Mouse (Mus musculus) myocyte (in vitro differentiated cells): ENCODE results near the gene Gm43518. TPM values are rescaled to one million over a fixed set of nuclear protein-coding genes. Genes with fewer than 3 reads are reported as not detected.

Experiments
- H3K27me3 ChIP-seq: one replicate; pipeline ENCODE4 v1.6.1; 2011; ENCODE audit not compliant: control insufficient read depth, insufficient read depth, insufficient read length
- H3K36me3 ChIP-seq: one replicate; pipeline ENCODE4 v1.6.1; 2011; ENCODE audit not compliant: control insufficient read depth, insufficient read depth
- H3K4me2 ChIP-seq: one replicate; pipeline ENCODE4 v1.6.1; 2011; ENCODE audit warnings: low read depth, control low read depth
- H3K4me3 ChIP-seq: one replicate; pipeline ENCODE4 v1.5.1; 2011; ENCODE audit warnings: mild to moderate bottlenecking, control low read depth, moderate library complexity
- H3K79me2 ChIP-seq: one replicate; pipeline ENCODE4 v1.6.1; 2011; ENCODE audit not compliant: control insufficient read depth, insufficient read depth
- H3ac ChIP-seq: one replicate; pipeline ENCODE4 v1.6.1; 2011; ENCODE audit not compliant: control insufficient read depth, insufficient read length
- CEBPB ChIP-seq: IDR thresholded peaks from 2 replicates; pipeline ENCODE4 v1.6.1; 2011; ENCODE audit warnings: mild to moderate bottlenecking, moderate library complexity; ENCODE audit not compliant: poor library complexity, insufficient read depth, severe bottlenecking
- E2F4 ChIP-seq: IDR thresholded peaks from one replicate; pipeline ENCODE4 v1.6.1; 2011; ENCODE audit warnings: mild to moderate bottlenecking, control low read depth, moderate library complexity; ENCODE audit not compliant: insufficient read depth
- MAX ChIP-seq: IDR thresholded peaks from one replicate; pipeline ENCODE4 v1.6.1; 2011; ENCODE audit warnings: low read depth, mild to moderate bottlenecking, control low read depth
- MYOD1 ChIP-seq, 3 experiments: IDR thresholded peaks; one replicate each; pipeline ENCODE4 v1.6.1; 2011; ENCODE audit warnings: control low read depth in 2 of 3, low read depth in 2 of 3, mild to moderate bottlenecking in 2 of 3, moderate library complexity in 1 of 3; ENCODE audit not compliant: insufficient read length in 2 of 3, control insufficient read depth in 1 of 3
- MYOG ChIP-seq, 3 experiments: IDR thresholded peaks; one replicate each; pipeline ENCODE4 v1.6.1; 2011; ENCODE audit warnings: control low read depth in 2 of 3, low read depth in 2 of 3, mild to moderate bottlenecking in 2 of 3; ENCODE audit not compliant: insufficient read length in 2 of 3, control insufficient read depth in 1 of 3, insufficient read depth in 1 of 3
- POLR2A ChIP-seq: IDR thresholded peaks from one replicate; pipeline ENCODE4 v1.6.1; 2011; ENCODE audit warnings: low read depth, mild to moderate bottlenecking, control low read depth, moderate library complexity; ENCODE audit not compliant: insufficient read length
- POLR2AphosphoS2 ChIP-seq: IDR thresholded peaks from one replicate; pipeline ENCODE4 v1.6.1; 2011; ENCODE audit warnings: low read depth, control low read depth; ENCODE audit not compliant: insufficient read length
- REST ChIP-seq: IDR thresholded peaks from one replicate; pipeline ENCODE4 v1.6.1; 2011; ENCODE audit warnings: mild to moderate bottlenecking, control low read depth, moderate library complexity; ENCODE audit not compliant: insufficient read depth, insufficient read length
- SRF ChIP-seq: IDR thresholded peaks from one replicate; pipeline ENCODE4 v1.6.1; 2011; ENCODE audit warnings: low read depth; ENCODE audit not compliant: control insufficient read depth, insufficient read length
- TCF12 ChIP-seq: IDR thresholded peaks from one replicate; pipeline ENCODE4 v1.6.1; 2011; ENCODE audit warnings: mild to moderate bottlenecking, control low read depth; ENCODE audit not compliant: poor library complexity, insufficient read depth, severe bottlenecking
- TCF3 ChIP-seq: IDR thresholded peaks from one replicate; pipeline ENCODE4 v1.6.1; 2011; ENCODE audit warnings: low read depth, control low read depth; ENCODE audit not compliant: insufficient read length
- USF1 ChIP-seq: IDR thresholded peaks from one replicate; pipeline ENCODE4 v1.6.1; 2011; ENCODE audit warnings: low read depth, mild to moderate bottlenecking, control low read depth, moderate library complexity
- polyA plus RNA-seq: library from polyadenylated mRNA; unstranded; fragments of >200 nt; fragmentation: generic; extraction: Trizol; gene quantifications from one replicate; pipeline ENCODE4 v1.2.1, GENCODE M21; 2012; ENCODE audit warnings: missing spikeins

The Gm43518 gene
- polyA plus RNA-seq, 1 experiment, result not detected

GRCm38 (mm10) chr5:123896395-123896794 lies 30.8 kb upstream of the Gm43518 start:
- H3K36me3 ChIP-seq, result no peaks in the 10 kb centered on the region
- no peak overlapping the region for H3ac ChIP-seq
- H3K79me2 ChIP-seq, result no peaks in the 10 kb centered on the region
- H3K4me2 ChIP-seq, result no peak overlapping the region
- H3K27me3 ChIP-seq, result no peaks in the 10 kb centered on the region
- TF ChIP-seq CEBPB (no peak), POLR2AphosphoS2 (no peak), MAX (no peak), POLR2A (no peak), MYOG (IDR thresholded peaks at IDR 0.05; ENCODE audit: control insufficient read depth in 1 of 3, insufficient read depth in 1 of 3, insufficient read length in 2 of 3, low read depth in 2 of 3) (no peak), SRF (no peak), USF1 (no peak), MYOD1 (IDR thresholded peaks at IDR 0.05; ENCODE audit: control insufficient read depth in 1 of 3, insufficient read length in 2 of 3, low read depth in 2 of 3) (no peak), REST (no peak), TCF12 (no peak), E2F4 (no peak), TCF3 (no peak)
- H3K4me3 ChIP-seq, result no peak overlapping the region

DNA sequence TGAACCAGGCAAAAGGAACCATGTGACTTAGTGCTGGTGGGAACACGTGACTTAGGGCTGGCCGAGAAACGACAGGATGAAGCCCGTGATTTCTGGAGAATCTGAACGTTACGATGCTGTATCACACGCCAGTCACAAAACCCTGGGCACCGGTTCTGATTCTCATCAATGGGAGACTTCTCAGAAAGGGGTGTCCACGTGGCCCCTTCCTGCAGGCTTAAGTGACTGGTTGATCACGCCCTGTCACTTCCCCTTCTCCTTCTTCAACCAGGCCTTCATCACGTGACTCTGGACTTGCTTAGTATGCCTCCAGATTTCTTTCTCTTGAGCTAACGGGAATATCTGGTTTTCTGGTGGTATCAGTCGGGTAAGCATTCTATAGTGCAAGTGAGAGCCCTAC lies 29.9 kb upstream of the Gm43518 start:
- TF ChIP-seq USF1 (no peak), POLR2AphosphoS2 (no peak), TCF12 (no peak), MYOG (IDR thresholded peaks at IDR 0.05; ENCODE audit: control insufficient read depth in 1 of 3, insufficient read depth in 1 of 3, insufficient read length in 2 of 3, low read depth in 2 of 3) (no peak), TCF3 (no peak)
- Histone ChIP-seq H3ac (no peak overlapping the region), H3K4me2 (no peak overlapping the region), H3K4me3 (no peak overlapping the region), H3K79me2 (no peaks in the 10 kb centered on the region), H3K27me3 (no peaks in the 10 kb centered on the region), H3K36me3 (no peaks in the 10 kb centered on the region)

GRCm38 (mm10) chr5:123904059-123904672 lies 23.1 kb upstream of the Gm43518 start:
- no peaks in the 10 kb centered on the region for H3K27me3 ChIP-seq
- peaks cover 21% of the 10 kb centered on the region for H3K79me2 ChIP-seq
- H3K4me3 ChIP-seq, result no peak overlapping the region
- TF ChIP-seq TCF12, result no peak
- no peak for TF ChIP-seq USF1
- no peak for TF ChIP-seq SRF
- no peak for TF ChIP-seq REST
- no peak for TF ChIP-seq E2F4
- TF ChIP-seq POLR2A, result no peak
- H3K4me2 ChIP-seq, result no peak overlapping the region
- H3ac ChIP-seq, result no peak overlapping the region
- H3K36me3 ChIP-seq, result peaks cover 2% of the 10 kb centered on the region

DNA sequence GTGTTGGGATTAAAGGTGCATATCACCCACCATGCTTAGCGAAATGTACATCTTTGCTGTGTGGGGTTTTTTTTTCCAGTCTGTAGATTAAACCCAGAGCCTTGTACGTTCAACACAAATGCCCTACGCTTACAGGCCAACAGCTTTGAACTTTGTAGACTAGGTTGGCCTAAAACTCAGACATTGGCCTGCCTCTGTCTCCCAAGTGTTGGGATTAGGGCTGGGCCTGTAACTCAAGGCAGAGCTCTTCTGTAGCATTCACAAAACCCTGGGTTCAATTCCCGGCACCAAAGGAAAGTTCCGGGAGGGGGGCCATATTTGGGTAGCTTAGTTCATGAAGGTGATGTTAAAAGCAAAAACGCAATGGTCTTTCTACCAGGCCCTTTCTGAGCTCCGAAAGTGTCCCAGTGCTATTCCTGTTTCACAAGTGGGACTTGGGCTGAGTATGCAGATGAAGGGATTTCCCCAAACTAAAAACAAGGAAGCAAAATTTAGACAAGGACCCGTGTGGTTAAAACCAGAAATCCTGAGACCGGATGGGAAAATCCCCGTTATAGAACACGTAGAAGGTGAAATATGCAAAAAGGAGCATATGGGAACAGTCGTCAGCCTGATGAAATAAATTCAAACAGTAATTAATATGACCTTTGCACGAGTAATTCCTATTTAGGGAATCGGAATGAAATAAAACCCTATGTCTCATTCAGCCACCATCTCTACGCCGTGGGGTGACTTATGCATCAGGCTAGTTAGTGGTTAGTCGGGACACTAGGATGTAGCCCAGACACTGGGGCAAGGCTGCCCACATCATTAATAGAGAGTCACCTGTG lies 20.9 kb upstream of the Gm43518 start:
- TF ChIP-seq SRF, result no peak
- no peak for TF ChIP-seq POLR2AphosphoS2
- no peak for TF ChIP-seq REST
- peaks cover 19% of the 10 kb centered on the region for H3K36me3 ChIP-seq

GRCm38 (mm10) chr5:123906976-123907630 lies 20.1 kb upstream of the Gm43518 start, which contains the start of gene Denr:
TSS of gene Denr (plus strand) at chr5:123907175.
- H3K79me2 ChIP-seq, result peaks cover 50% of the 10 kb centered on the region
- peak within 1 kb of the TSS; percentile 71 for H3ac ChIP-seq
- H3K36me3 ChIP-seq, result peaks cover 22% of the 10 kb centered on the region
- H3K4me2 ChIP-seq, result peak within 1 kb of the TSS; percentile 84
- TF ChIP-seq POLR2A (peak; percentile 97), MAX (no peak), POLR2AphosphoS2 (peak; percentile 92), MYOD1 (IDR thresholded peaks at IDR 0.05; ENCODE audit: control insufficient read depth in 1 of 3, insufficient read length in 2 of 3, low read depth in 2 of 3) (peak in 1 of 3 experiments; percentile 58)
- H3K4me3 ChIP-seq, result peak within 1 kb of the TSS; percentile 88
- H3K27me3 ChIP-seq, result no peaks in the 10 kb centered on the region

More for the DNA sequence above, 20.9 kb upstream of the Gm43518 start:
- H3ac ChIP-seq, result peak overlapping the region; percentile 71
- H3K4me3 ChIP-seq, result peak overlapping the region; percentile 88
- H3K4me2 ChIP-seq, result peak overlapping the region; percentile 76
- H3K79me2 ChIP-seq, result peaks cover 43% of the 10 kb centered on the region
- no peaks in the 10 kb centered on the region for H3K27me3 ChIP-seq
